Mouse (Mus musculus) hindbrain, embryonic 14.5 days (tissue): Measurements from ENCODE around the gene Smc1b. TPM values are rescaled to one million over a fixed set of nuclear protein-coding genes. Genes with fewer than 3 reads are reported as not detected.
A peak's percentile ranks its signal among the peaks of the same experiment; 100 is the strongest.
"Not testable (repeated sequence)": the region's sequence is repeated elsewhere in the genome, so short reads cannot be mapped to it uniquely, and the experiment has no call there.

Experiments used
- ATAC-seq: fragments of 200-750 bp; cut with Nextera tagmentation; 2 replicates; pipeline ENCODE4 v1.8.0; 2017; ENCODE audit warnings: moderate number of reproducible peaks, mild to moderate bottlenecking, moderate TSS enrichment, moderate library complexity; ENCODE audit not compliant: low FRiP score
- DNase-seq: peaks from one replicate; pipeline ENCODE4 v3.0.0-alpha.2; 2015; ENCODE audit warnings: low spot score
- H3K27ac ChIP-seq: fragments of 300-500 bp; sonication (generic); 2 replicates; pipeline ENCODE4 v1.5.1; 2014; ENCODE audit warnings: mild to moderate bottlenecking, moderate library complexity
- H3K27me3 ChIP-seq: fragments of 300-500 bp; sonication (generic); 2 replicates; pipeline ENCODE4 v1.6.1; 2014; ENCODE audit warnings: mild to moderate bottlenecking, low read length, mixed read lengths; ENCODE audit not compliant: control insufficient read depth, insufficient read depth
- H3K36me3 ChIP-seq: fragments of 300-500 bp; sonication (generic); replicated peaks from 2 replicates; pipeline ENCODE4 v1.6.1; 2014; ENCODE audit not compliant: control insufficient read depth, insufficient read depth
- H3K4me1 ChIP-seq: fragments of 300-500 bp; sonication (generic); replicated peaks from 2 replicates; pipeline ENCODE4 v1.6.1; 2014; ENCODE audit warnings: antibody characterized with exemption, low read length, mixed read lengths; ENCODE audit not compliant: control insufficient read depth, insufficient read depth
- H3K4me2 ChIP-seq: fragments of 300-500 bp; sonication (generic); replicated peaks from 2 replicates; pipeline ENCODE4 v1.6.1; 2014; ENCODE audit warnings: mild to moderate bottlenecking, moderate library complexity
- H3K4me3 ChIP-seq: fragments of 300-500 bp; sonication (generic); replicated peaks from 2 replicates; pipeline ENCODE4 v1.5.1; 2014; ENCODE audit warnings: mild to moderate bottlenecking, low read length
- H3K9ac ChIP-seq: fragments of 300-500 bp; sonication (generic); 2 replicates; pipeline ENCODE4 v1.6.1; 2014
- H3K9me3 ChIP-seq: fragments of 300-500 bp; sonication (generic); 2 replicates; pipeline ENCODE4 v1.6.1; 2016; ENCODE audit warnings: low read length; ENCODE audit not compliant: control insufficient read depth
- WGBS: fragments of 180-500 bp; shearing (Covaris S2); extraction: QIAGEN DNeasy Blood & Tissue Kit; methylation state at CpG from one replicate; pipeline ENCODE4 v1.1.7; 2014; 5-methylcytosine and 5-hydroxymethylcytosine counted together
- polyA plus RNA-seq: library from polyadenylated mRNA; unstranded; fragments of >200 nt; fragmentation: Nextera tagmentation; extraction: Ambion mirVana; gene quantifications from 2 replicates; pipeline ENCODE4 v1.2.1, GENCODE M21; 2014

The Smc1b gene
- polyA plus RNA-seq, 1 experiment from 2014 or later, result 0.08 TPM

DNA sequence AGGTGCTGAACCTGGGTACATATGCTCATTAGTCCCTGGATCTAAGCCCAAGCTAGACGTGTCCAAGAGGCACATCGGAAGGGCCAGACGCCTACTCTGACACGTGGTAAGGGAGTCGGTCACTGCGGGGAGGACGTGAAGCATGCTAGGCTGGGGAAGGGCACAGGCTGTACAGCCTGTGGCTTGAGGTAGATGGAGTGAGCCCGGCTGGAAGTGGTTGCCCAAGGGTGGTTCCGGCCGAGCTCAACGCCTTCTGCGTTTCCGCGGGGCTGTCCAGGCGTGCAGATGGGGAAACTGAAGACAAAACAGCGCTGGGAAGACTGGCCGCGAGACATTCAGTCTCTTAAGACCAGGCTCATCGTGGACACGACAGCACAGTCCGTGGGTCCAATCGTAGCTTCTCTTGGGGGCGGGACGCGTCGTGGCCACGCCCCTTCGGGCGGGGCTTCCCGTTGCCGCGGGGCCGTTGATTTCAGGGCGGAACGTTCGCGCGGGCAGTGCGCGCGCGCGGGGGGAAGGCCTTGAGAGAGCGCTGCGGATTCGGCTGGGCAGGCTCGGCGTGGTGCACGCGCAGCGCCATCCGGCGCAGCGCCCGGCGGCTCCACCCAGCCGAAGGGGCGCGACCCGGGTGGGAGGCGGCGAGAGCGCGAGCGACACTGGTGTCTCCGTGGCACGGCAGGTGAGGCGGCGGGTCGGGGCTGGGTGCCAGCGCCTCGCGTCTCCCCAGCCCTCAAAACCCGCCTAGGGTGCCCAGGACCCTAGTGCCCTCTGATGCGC lies 95.0 kb downstream of the Smc1b start:
- Histone ChIP-seq H3K9me3 (no peaks in the 10 kb centered on the region), H3K27me3 (0 out of 2 replicates have a peak, but pooled peaks cover 8% of the 10 kb centered on the region), H3K36me3 (no peaks in the 10 kb centered on the region), H3K4me1 (peaks cover 24% of the 10 kb centered on the region), H3K27ac (peak overlapping the region; percentile 57; the same call in 1 of the 2 replicates), H3K4me3 (peak overlapping the region; percentile 87), H3K4me2 (peak overlapping the region; percentile 95), H3K9ac (peak overlapping the region; percentile 88)
- under 1% methylated on average over 68 of the region's 75 CpGs for WGBS
- peak; percentile 99 for DNase-seq
- peak; percentile 96 for ATAC-seq

GRCm38 (mm10) chr15:85033916-85034315 lies 97.8 kb downstream of the Smc1b start:
- not testable (repeated sequence) for H3K4me2 ChIP-seq, DNase-seq, H3K4me3 ChIP-seq, H3K9me3 ChIP-seq, ATAC-seq, H3K36me3 ChIP-seq, H3K27me3 ChIP-seq, H3K9ac ChIP-seq, H3K27ac ChIP-seq
- peaks cover 17% of the 10 kb centered on the region for H3K4me1 ChIP-seq
- whole genome bisulfite sequencing, result 55% methylated on average over 7 of the region's 7 CpGs

GRCm38 (mm10) chr15:85031866-85032265 lies 99.9 kb downstream of the Smc1b start:
- Histone ChIP-seq H3K27ac (no peak overlapping the region), H3K4me2 (no peak overlapping the region), H3K36me3 (no peaks in the 10 kb centered on the region), H3K4me1 (0 out of 2 replicates have a peak, but pooled peaks cover 6% of the 10 kb centered on the region), H3K9ac (no peak overlapping the region), H3K4me3 (no peak overlapping the region), H3K9me3 (no peaks in the 10 kb centered on the region), H3K27me3 (0 out of 2 replicates have a peak, but pooled peaks cover 8% of the 10 kb centered on the region)
- WGBS, result 66% methylated on average over 3 of the region's 3 CpGs
- peak; percentile 49 for DNase-seq
- no peak for ATAC-seq

- 79% methylated on average over 1 of the region's 1 CpGs for WGBS
- not testable (repeated sequence) for ATAC-seq, H3K9ac ChIP-seq
These were observed 101.1 kb downstream of the Smc1b start for GRCm38 (mm10) chr15:85030643-85031042.

DNA sequence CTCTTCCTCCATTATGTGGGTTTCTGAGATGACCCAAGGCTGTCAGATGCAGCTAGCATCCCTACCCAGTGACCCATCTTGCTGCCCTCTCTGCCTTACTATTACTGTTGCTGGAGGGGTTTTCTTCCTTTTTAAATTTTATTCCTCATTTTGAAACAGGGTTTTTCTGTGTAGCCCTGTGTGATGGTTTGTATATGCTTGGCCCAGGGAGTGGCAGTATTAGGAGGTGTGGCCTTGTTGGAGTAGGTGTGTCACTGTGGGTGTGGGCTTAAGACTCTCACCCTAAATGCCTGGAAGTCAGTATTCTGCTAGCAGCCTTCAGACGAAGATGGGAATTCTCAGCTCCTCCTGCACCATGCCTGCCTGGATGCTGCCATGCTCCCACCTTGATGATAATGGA lies 103.1 kb downstream of the Smc1b start, which contains the start of gene Fam118a:
TSS of gene Fam118a (plus strand) at position 301 of the 400 bp plus-strand sequence.
- H3K4me1 ChIP-seq, H3K27me3 ChIP-seq, H3K9me3 ChIP-seq, DNase-seq, H3K36me3 ChIP-seq, H3K9ac ChIP-seq, H3K4me2 ChIP-seq, ATAC-seq, H3K27ac ChIP-seq, H3K4me3 ChIP-seq: not testable (repeated sequence)
- 65% methylated on average over 1 of the region's 1 CpGs for WGBS

More at GRCm38 (mm10) chr15:85030643-85031042, 101.1 kb downstream of the Smc1b start:
- not testable (repeated sequence) for H3K27ac ChIP-seq, H3K4me1 ChIP-seq, H3K4me2 ChIP-seq, DNase-seq, H3K9me3 ChIP-seq, H3K4me3 ChIP-seq, H3K27me3 ChIP-seq, H3K36me3 ChIP-seq

DNA sequence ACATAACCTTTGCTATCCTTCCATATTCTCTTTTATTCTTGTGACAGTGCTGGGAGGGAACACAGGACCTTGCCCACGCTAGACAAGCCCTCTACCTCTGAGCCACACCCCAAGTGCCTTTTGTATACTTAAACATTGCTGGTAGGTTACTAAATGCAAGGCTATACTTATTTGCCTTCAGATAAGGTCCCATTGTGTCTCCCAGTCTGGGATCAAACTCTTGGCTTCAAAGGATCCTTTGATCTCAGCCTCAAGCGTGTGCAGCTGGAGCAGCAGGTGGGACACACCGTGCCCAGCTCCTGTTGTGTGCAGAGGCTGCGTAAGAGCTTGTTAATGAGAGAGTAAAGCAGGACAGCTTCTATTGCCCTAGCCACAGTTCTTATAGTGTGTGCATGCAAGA lies 104.0 kb downstream of the Smc1b start:
- 46% methylated on average over 4 of the region's 4 CpGs for WGBS
- Histone ChIP-seq H3K9me3 (no peaks in the 10 kb centered on the region), H3K4me2 (no peak overlapping the region), H3K4me3 (no peak overlapping the region), H3K4me1 (no peaks in the 10 kb centered on the region), H3K27me3 (no peaks in the 10 kb centered on the region), H3K27ac (no peak overlapping the region), H3K36me3 (no peaks in the 10 kb centered on the region), H3K9ac (no peak overlapping the region)
- ATAC-seq (no peak), DNase-seq (no peak)

DNA sequence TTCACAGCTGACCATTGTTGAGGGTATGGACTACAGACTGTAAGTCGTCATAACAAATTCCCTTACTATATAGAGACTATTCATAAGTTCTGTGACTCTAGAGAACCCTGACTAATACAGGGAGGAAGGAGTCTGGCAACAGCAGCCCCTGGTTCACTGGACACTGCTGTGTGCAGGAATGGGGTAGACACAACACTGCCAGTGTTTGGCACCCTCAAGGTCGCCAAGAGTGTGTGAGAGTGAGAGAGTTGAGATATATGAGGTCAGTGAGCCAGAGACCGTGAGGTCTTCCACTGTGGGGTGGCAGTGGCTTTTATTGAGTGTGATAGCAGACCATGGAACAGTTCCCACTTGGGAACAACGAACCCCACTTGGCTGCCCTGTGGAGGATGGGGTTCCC lies 105.6 kb downstream of the Smc1b start:
- Histone ChIP-seq H3K4me2 (no peak overlapping the region), H3K27me3 (no peaks in the 10 kb centered on the region), H3K9ac (no peak overlapping the region), H3K27ac (no peak overlapping the region), H3K36me3 (no peaks in the 10 kb centered on the region), H3K4me3 (no peak overlapping the region), H3K9me3 (no peaks in the 10 kb centered on the region), H3K4me1 (no peaks in the 10 kb centered on the region)
- 86% methylated on average over 4 of the region's 4 CpGs for whole genome bisulfite sequencing
- ATAC-seq (no peak), DNase-seq (no peak)

DNA sequence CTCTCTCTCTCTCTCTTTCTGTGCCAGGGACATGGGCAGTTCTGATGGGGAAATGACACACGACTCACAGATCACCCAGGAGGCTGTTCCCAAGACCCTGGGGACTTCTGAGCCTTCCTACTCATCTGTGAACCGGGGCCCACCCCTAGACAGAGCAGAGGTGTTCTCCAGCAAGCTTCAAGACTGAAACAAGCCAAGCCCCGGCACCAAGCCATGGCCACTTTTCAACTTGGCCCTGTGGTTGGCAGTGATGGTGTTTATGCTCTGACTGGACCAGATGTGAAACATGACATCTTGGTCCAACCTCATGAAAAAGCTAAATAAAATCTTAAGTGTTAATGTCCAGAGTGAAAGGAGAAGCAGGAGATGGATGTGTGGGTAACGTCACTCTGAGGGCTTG lies 109.6 kb downstream of the Smc1b start:
- no peak for DNase-seq
- Histone ChIP-seq H3K4me2 (no peak overlapping the region), H3K36me3 (no peaks in the 10 kb centered on the region), H3K9me3 (no peaks in the 10 kb centered on the region), H3K27ac (no peak overlapping the region), H3K4me1 (no peaks in the 10 kb centered on the region), H3K9ac (no peak overlapping the region), H3K4me3 (no peak overlapping the region), H3K27me3 (no peaks in the 10 kb centered on the region)
- WGBS, result 80% methylated on average over 4 of the region's 4 CpGs
- no peak for ATAC-seq

GRCm38 (mm10) chr15:85016951-85017664 lies 114.7 kb downstream of the Smc1b start, which contains the start of gene Upk3a:
Gene Upk3a (plus strand): TSS chr15:85017141.
- ATAC-seq (no peak), DNase-seq (no peak)
- Histone ChIP-seq H3K27ac (no peak within 1 kb of the TSS), H3K4me1 (0 out of 2 replicates have a peak, but pooled peaks cover 2% of the 10 kb centered on the region), H3K4me3 (no peak within 1 kb of the TSS), H3K4me2 (peak within 1 kb of the TSS; percentile 40), H3K27me3 (no peaks in the 10 kb centered on the region; the same call in 1 of the 2 replicates), H3K36me3 (no peaks in the 10 kb centered on the region), H3K9ac (peak within 1 kb of the TSS; percentile 42; the same call in 1 of the 2 replicates), H3K9me3 (no peaks in the 10 kb centered on the region)
- 7% methylated on average over 21 of the region's 21 CpGs for WGBS
